Mouse (Mus musculus) inflammation-experienced regulatory T-cells, adult 6 months (primary cell): ENCODE results near the gene Ankrd2. TPM values are rescaled to one million over a fixed set of nuclear protein-coding genes. Genes with fewer than 3 reads are reported as not detected.

ENCODE experiments used
- ATAC-seq: one replicate; pipeline ENCODE4 v1.8.0; 2017
- polyA plus RNA-seq, 3 experiments: library from polyadenylated mRNA; unstranded; fragments of 100-300 nt; shearing (Covaris generic); gene quantifications; one replicate each; pipeline ENCODE4 v1.2.1; 2017

The Ankrd2 gene
- polyA plus RNA-seq, 3 experiments from 2014 or later = not detected

GRCm38 (mm10) chr19:42016251-42016650 lies 19.5 kb upstream of the Ankrd2 start:
- ATAC-seq = no peak

GRCm38 (mm10) chr19:42016840-42017239 lies 19.0 kb upstream of the Ankrd2 start:
- no peak for ATAC-seq

GRCm38 (mm10) chr19:42017399-42018247 lies 18.2 kb upstream of the Ankrd2 start:
- ATAC-seq = no peak

DNA sequence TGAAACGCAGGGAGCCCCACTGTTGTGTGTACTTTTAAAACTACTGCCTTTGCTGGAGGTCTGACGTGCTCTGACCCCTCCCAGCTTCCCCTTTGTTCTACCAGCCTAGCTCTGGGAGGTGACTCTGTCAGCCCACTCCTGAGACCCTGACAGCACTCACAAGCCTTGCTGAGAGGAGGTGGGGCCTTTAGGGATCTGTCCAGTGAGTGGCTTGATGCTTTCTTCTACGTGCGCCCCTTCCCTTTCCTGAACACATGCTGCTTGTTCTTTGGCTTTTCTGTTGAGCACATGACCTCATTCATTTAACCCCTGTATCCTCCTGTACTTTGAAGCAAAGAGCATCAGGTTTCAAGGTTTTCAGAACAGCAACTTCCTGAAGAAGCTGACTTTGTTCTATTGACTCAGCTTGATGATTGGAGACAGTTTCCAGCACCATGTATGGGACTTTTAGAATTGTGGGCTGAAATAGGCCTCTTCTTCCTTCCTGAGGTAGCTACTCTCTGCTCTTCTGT lies 16.7 kb upstream of the Ankrd2 start:
- peak; percentile 65 for ATAC-seq

DNA sequence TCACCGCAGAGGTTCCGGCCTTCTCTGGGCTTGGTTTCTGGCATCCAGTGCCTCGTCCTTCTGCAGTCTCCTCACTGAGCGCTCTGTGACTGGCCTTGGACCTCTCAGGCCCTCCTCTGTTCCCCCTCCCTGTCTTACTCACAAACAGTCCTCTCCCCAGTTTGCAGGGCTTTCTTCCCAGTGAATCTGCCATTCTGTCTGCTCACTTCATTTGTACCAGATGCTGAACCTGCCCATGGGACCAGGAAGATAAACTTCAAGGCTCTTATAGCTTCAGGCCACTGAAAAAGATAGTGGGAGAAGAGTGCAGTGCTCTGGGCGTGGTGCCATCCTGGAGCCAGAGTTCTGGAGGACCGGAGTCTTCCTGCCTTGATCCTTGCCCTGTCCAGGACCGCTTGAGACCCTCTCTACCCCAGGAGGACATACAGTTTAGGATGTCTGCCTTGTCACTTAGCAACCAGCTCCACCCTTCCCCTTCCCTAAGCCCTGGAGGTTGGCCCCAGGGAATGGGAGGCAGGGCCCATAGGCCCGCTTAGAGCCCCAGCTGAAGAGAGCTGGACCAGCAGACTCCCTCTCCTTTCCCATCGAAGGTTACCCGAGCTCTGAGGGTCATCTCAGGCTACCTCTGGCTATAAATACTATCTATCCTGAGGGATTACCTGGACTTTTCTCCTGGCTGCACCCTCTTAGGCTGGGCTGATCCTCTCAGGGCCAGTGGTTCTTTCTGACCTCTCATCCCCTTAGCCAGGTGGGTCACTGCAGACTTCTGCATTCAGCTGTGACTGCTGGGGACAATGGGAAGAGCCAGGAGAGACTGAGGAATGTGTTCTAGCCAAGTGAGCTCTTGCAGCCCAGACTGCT lies 13.9 kb upstream of the Ankrd2 start:
- ATAC-seq = no peak

GRCm38 (mm10) chr19:42022542-42022848 lies 13.3 kb upstream of the Ankrd2 start:
- no peak for ATAC-seq

- peak; percentile 50 for ATAC-seq
Observed at GRCm38 (mm10) chr19:42026158-42026557, 9.6 kb upstream of the Ankrd2 start.

DNA sequence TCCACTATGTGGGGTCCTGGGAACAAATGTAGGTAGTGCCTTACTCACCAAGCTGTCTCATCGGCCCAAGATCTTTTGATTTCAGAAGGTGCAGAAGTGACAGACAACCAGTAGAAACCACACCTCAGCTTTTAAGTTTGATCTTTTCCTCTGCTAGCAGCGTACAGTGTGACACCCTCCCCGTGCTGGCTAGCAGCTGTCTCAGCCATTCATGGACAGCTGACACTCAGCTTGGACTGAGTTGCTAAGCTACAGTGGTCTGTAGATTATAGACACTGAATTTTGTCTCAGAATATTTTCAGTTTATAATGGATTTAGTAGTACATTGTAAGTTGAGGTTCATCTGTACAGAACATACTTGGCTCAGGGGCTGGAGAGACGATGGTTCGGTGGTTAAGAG lies 4.7 kb upstream of the Ankrd2 start:
- ATAC-seq = no peak

DNA sequence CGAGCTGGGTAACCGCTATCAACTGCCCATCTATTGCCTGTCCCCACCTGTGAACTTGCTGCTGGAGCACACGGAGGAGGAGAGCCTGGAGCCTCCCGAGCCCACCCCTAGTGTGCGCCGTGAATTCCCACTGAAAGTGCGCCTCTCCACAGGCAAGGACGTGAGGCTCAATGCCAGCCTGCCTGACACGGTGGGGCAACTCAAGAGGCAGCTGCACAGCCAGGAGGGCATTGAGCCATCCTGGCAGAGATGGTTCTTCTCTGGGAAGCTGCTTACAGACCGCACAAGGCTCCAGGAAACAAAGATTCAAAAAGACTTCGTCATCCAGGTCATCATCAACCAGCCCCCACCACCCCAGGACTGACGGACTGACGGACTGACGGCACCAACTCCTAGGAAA lies 2.2 kb upstream of the Ankrd2 start:
- ATAC-seq = no peak

- ATAC-seq = no peak
Observed at GRCm38 (mm10) chr19:42034146-42034775, 1.5 kb upstream of the Ankrd2 start.

GRCm38 (mm10) chr19:42034881-42035455 lies 832 bp upstream of the Ankrd2 start:
- no peak for ATAC-seq

- no peak for ATAC-seq
Observed at GRCm38 (mm10) chr19:42036357-42036756, 557 bp downstream of the Ankrd2 start.

- no peak for ATAC-seq
Observed at GRCm38 (mm10) chr19:42037167-42037702, 1.4 kb downstream of the Ankrd2 start.

DNA sequence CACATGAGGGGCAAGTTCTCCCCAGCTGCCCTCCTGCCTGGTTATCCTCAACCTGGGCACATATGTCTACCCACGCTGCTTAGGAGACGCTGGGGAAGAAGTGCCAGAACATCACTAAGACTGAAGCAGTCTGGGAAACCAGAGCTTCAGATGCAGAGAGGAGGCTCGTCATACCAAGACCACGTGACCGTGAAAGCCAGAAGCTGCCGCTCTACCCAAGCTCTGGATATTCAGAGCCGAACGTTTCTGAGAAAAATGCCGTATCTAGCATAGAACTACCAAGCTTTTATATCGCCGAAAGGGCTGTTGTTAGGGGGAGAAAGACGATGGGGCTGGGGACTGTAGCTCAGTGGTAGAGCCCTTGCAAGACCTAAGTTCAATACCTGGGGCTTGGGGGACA lies 2.5 kb downstream of the Ankrd2 start:
- ATAC-seq = no peak

DNA sequence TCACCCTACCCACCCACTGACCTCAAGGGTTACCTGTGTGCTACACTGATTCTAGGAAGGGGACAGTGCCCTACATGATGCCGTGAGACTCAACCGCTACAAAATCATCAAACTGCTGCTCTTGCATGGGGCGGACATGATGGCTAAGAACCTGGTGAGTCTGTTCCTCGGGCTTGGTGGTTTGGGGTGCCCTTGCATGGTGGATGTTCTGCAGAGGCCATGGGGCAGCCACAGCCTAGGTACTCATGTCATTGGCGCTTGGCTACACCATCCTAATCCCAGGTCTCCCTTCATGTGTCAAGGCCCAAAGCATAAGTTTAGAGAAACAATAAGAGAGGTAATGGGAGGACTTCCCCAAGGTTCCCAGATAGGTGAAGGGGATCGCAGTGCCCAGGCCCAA lies 8.2 kb downstream of the Ankrd2 start:
- ATAC-seq = no peak

GRCm38 (mm10) chr19:42045269-42046102 lies 9.7 kb downstream of the Ankrd2 start, which contains the start of gene Hoga1:
Hoga1 (plus strand) TSS chr19:42045610.
- ATAC-seq = no peak

GRCm38 (mm10) chr19:42050251-42050650 lies 14.5 kb downstream of the Ankrd2 start:
- ATAC-seq = no peak

GRCm38 (mm10) chr19:42051351-42051750 lies 15.6 kb downstream of the Ankrd2 start:
- ATAC-seq = no peak

DNA sequence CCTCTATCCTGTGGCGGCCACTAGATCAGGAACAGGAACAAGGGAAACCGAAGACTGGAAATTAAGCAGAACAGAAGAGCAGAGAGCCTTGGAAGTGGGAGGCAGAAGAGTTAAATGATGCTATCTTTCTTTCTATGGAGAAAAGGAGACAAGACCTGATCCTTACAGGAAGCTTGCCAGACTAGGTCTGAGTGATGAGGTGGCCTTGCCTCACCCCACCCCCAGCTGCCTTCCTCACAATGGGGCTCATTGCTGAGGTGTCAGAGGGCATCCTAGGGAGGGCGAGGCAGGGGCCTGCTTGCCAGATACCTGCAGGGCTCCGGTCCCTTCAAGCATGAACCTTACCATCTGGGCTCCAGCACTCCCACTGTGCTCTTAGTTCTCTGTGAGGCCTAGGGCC lies 16.1 kb downstream of the Ankrd2 start, which contains the start of gene 4933411K16Rik:
TSS of gene 4933411K16Rik (plus strand) at position 301 of the 400 bp plus-strand sequence.
- ATAC-seq = no peak

GRCm38 (mm10) chr19:42054255-42054654 lies 18.5 kb downstream of the Ankrd2 start:
- ATAC-seq = no peak

DNA sequence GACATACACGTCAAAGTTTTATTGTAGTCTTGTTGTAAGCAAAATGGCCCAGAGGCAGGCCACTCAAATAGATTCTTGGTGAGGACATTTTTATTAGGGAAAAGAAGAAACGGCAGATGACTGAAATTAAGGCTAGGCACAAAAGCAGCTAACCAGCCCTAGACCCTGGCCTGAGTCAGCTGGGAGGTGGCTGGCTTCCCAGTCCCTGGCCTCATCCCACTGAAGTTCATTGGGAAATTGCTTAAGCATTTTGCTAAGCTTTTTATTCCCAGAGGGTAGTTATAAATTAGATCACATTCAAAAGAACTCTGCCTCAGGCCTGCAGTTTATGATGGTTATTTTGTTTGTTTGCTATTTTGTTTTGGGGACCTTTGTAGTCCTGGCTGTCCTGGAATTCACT lies 20.1 kb downstream of the Ankrd2 start:
- no peak for ATAC-seq
